Mouse (Mus musculus) neural tube, embryonic 13.5 days (tissue): ENCODE data around the gene Olfr601. TPM values are rescaled to one million over a fixed set of nuclear protein-coding genes. Genes with fewer than 3 reads are reported as not detected.
"Not testable (repeated sequence)": the region's sequence is repeated elsewhere in the genome, so short reads cannot be mapped to it uniquely, and the experiment has no call there.

Experiments
- ATAC-seq: fragments of 200-750 bp; cut with Nextera tagmentation; 2 replicates; pipeline ENCODE4 v1.8.0; 2017; ENCODE audit warnings: low read depth, mild to moderate bottlenecking, moderate TSS enrichment, moderate library complexity
- H3K27ac ChIP-seq: fragments of 300-500 bp; sonication (generic); replicated peaks from 2 replicates; pipeline ENCODE4 v1.5.1; 2015; ENCODE audit warnings: moderate library complexity, mild to moderate bottlenecking, inconsistent platforms
- H3K27me3 ChIP-seq: fragments of 300-500 bp; sonication (generic); 2 replicates; pipeline ENCODE4 v1.6.1; 2015; ENCODE audit warnings: mild to moderate bottlenecking, inconsistent platforms
- H3K36me3 ChIP-seq: fragments of 300-500 bp; sonication (generic); 2 replicates; pipeline ENCODE4 v1.6.1; 2015; ENCODE audit warnings: mild to moderate bottlenecking, inconsistent platforms
- H3K4me1 ChIP-seq: fragments of 300-500 bp; sonication (generic); replicated peaks from 2 replicates; pipeline ENCODE4 v1.6.1; 2015; ENCODE audit warnings: inconsistent platforms
- H3K4me2 ChIP-seq: fragments of 300-500 bp; sonication (generic); 2 replicates; pipeline ENCODE4 v1.6.1; 2015; ENCODE audit warnings: inconsistent platforms, mild to moderate bottlenecking, moderate library complexity
- H3K4me3 ChIP-seq: fragments of 300-500 bp; sonication (generic); 2 replicates; pipeline ENCODE4 v1.5.1; 2015; ENCODE audit warnings: mild to moderate bottlenecking, inconsistent platforms
- H3K9ac ChIP-seq: fragments of 300-500 bp; sonication (generic); 2 replicates; pipeline ENCODE4 v1.6.1; 2015; ENCODE audit warnings: moderate library complexity, mild to moderate bottlenecking, inconsistent platforms
- H3K9me3 ChIP-seq: fragments of 300-500 bp; sonication (generic); 2 replicates; pipeline ENCODE4 v1.6.1; 2016; ENCODE audit warnings: inconsistent platforms
- WGBS: fragments of 180-500 bp; shearing (Covaris S2); methylation state at CpG from one replicate; pipeline ENCODE4 v1.1.7; 2015; 5-methylcytosine and 5-hydroxymethylcytosine counted together
- polyA plus RNA-seq: library from polyadenylated mRNA; unstranded; fragments of >200 nt; fragmentation: Nextera tagmentation; extraction: Ambion mirVana; gene quantifications from 2 replicates; pipeline ENCODE4 v1.2.1, GENCODE M21; 2015

Olfr601 gene
- polyA plus RNA-seq: not detected in 2 replicates

DNA sequence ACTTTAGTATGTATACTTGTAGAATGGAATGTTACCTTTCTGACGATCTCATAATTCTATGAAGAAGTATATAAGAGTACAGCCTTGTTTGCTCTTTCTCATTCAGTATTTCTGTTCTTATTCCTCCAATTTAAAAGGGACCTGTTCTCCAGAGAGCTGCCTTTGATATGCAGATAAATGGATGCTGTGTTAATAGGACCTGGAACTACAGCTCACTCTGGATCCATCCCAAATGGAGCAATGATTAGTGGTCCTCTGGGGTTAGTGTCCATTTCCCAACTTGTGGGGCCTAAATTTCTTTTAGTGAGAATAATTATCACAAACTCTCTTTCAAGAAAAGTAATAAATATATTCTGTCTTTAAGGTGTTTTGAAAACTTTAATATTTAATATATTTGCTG, at the start of gene Olfr601:
Gene Olfr601 (minus strand): TSS at position 101 of the 400 bp plus-strand sequence.
- no peaks in the 10 kb centered on the region for H3K4me1 ChIP-seq
- no peak within 1 kb of the TSS for H3K4me2 ChIP-seq
- H3K36me3 ChIP-seq: no peaks in the 10 kb centered on the region
- no peaks in the 10 kb centered on the region for H3K9me3 ChIP-seq
- H3K27me3 ChIP-seq: no peaks in the 10 kb centered on the region
- ATAC-seq: no peak
- no peak within 1 kb of the TSS for H3K27ac ChIP-seq
- 88% methylated on average over 1 of the region's 1 CpGs for WGBS
- H3K9ac ChIP-seq: no peak within 1 kb of the TSS
- H3K4me3 ChIP-seq: no peak within 1 kb of the TSS

DNA sequence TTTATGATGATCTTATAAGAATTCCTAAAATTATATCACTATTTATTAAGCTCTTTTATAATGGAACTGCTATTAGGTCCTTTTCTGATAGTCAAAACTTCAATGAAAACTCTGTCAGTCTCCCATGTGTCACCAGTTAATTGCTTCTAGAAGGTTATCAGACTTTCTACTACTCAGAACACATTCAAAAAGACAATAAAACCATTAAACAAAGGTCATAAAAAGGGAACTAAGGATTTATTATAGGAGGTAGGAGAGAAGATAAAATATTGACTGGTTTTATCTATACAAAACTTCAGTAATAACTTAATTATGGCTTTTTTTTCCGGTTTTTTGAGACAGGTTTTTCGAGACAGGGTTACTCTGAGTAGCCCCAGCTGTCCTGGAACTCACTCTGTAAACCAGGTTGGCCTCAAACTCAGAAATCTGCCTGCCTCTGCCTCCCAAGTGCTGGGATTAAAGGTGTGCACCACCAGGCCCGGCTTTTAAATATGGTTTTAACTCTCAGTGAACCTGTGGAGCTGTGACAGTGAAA, 44.1 kb upstream of the Olfr601 start:
- H3K27me3 ChIP-seq, H3K9ac ChIP-seq, H3K4me3 ChIP-seq, H3K36me3 ChIP-seq, ATAC-seq, H3K9me3 ChIP-seq, H3K4me2 ChIP-seq, H3K27ac ChIP-seq, H3K4me1 ChIP-seq: not testable (repeated sequence)
- 82% methylated on average over 3 of the region's 3 CpGs for WGBS

DNA sequence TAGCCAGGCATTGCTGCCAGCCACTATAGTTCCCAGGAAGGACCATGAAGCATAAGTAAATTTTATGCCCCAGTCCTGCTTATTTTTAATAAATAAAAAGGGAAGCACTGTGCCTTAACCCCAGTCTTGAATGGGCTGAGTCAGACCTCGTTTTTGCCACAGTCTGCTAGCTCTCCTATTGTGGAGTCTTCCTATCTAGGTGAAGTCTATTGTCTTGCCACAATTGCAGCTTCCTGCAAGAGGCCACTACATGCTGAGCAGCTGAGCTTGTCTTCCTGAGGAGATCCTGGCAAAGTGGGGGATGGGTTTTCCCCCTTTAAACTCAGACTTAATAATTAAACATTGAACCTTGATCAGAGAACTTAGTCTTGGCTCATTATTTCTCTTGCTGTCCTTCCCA, 36.5 kb upstream of the Olfr601 start:
- no peak overlapping the region for H3K4me2 ChIP-seq
- no peak overlapping the region for H3K9ac ChIP-seq
- H3K4me1 ChIP-seq: no peaks in the 10 kb centered on the region
- H3K9me3 ChIP-seq: no peaks in the 10 kb centered on the region
- no peaks in the 10 kb centered on the region for H3K27me3 ChIP-seq
- no peak for ATAC-seq
- WGBS: 3% methylated on average over 1 of the region's 1 CpGs
- no peak overlapping the region for H3K4me3 ChIP-seq
- no peak overlapping the region for H3K27ac ChIP-seq
- H3K36me3 ChIP-seq: no peaks in the 10 kb centered on the region

DNA sequence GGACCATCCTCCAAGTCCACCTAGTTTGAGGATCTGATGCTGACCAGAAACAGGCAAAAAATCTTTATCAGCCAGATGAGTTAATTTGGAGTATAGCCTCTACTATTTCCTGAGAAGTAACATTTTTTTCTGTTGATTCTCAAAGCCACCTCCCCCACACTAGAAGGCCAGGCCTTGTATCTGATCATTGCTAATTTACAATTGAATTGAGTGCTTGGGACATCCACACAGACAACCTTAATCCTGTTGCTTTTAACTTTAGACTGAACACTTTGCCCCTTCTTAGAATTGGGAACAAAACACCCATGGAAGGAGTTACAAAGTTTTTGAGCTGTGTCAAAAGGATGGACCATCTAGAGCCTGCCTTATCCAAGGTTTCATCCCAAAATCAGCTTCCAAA, 35.3 kb upstream of the Olfr601 start:
- H3K27ac ChIP-seq: no peak overlapping the region
- ATAC-seq: no peak
- no peaks in the 10 kb centered on the region for H3K27me3 ChIP-seq
- H3K36me3 ChIP-seq: no peaks in the 10 kb centered on the region
- H3K4me2 ChIP-seq: no peak overlapping the region
- H3K4me3 ChIP-seq: no peak overlapping the region
- H3K9ac ChIP-seq: no peak overlapping the region
- H3K4me1 ChIP-seq: no peaks in the 10 kb centered on the region
- no peaks in the 10 kb centered on the region for H3K9me3 ChIP-seq

DNA sequence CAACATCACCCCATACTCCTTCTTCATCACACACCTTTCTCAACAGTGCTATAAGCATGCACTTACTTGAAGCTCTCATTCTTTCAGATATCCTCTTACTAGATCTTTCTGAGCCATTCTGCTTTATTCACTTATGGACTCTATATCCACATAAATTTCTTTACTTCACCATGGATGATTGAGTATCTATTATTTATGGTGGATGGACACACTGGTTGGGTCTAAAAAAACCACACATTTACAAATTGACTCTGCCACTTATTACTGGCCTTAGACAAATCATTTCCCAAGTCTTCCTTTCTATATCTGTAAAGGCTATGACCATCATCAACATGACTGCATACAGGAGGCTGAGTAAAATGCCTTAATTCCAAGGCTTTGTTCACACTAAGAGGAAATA, 23.6 kb upstream of the Olfr601 start, which contains the start of gene Olfr603:
Gene Olfr603 (minus strand): TSS at position 101 of the 400 bp plus-strand sequence.
- no peaks in the 10 kb centered on the region for H3K36me3 ChIP-seq
- no peak for ATAC-seq
- H3K27me3 ChIP-seq: no peaks in the 10 kb centered on the region
- H3K4me3 ChIP-seq: no peak within 1 kb of the TSS
- no peak within 1 kb of the TSS for H3K4me2 ChIP-seq
- no peak within 1 kb of the TSS for H3K9ac ChIP-seq
- no peaks in the 10 kb centered on the region for H3K9me3 ChIP-seq
- no peak within 1 kb of the TSS for H3K27ac ChIP-seq
- H3K4me1 ChIP-seq: no peaks in the 10 kb centered on the region

DNA sequence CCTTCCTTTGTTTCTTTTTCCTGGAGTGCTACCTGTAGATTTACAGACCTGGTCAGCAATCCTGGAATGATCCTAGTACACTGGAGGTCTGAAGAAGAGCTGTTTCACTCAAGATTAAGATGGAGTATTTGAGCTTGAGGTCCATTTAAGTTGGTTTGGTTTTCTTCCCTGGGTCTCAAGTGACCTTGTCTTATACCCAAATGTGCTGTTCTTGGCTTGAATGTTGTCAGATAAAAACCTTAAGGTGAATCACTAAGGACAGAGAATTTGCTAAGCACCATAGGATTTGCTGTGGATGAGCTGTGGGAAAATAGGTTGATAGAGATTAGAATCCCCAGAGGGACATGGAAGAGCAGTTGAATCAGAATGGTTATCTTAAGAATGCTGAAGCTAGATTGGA, 12.9 kb downstream of the Olfr601 start, which contains the start of gene Olfr600:
Gene Olfr600 (minus strand): TSS at position 101 of the 400 bp plus-strand sequence.
- Histone ChIP-seq H3K27ac (no peak within 1 kb of the TSS), H3K9me3 (no peaks in the 10 kb centered on the region), H3K9ac (no peak within 1 kb of the TSS), H3K4me1 (no peaks in the 10 kb centered on the region), H3K36me3 (no peaks in the 10 kb centered on the region), H3K4me3 (no peak within 1 kb of the TSS), H3K4me2 (no peak within 1 kb of the TSS), H3K27me3 (no peaks in the 10 kb centered on the region)
- ATAC-seq: no peak

DNA sequence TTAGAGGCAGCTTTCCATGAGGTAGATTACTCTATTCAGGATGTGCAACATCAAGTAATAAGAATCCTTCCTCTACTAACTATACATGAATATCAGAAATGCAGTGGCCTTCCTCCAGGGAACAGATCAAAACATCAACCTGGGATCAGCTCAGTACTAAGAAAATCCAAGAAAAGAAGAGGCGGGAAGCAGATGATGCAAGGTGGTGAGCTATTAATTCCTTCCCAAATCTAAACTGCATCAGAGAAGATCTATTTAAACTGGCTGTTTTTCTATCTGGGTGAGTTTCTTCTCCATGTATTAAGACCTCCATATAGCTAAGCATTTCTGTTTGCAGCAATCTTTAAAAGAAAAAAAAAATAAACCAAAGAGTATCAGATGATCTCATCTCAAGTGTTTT, 26.8 kb downstream of the Olfr601 start, which contains the start of gene Olfr599:
Gene Olfr599 (plus strand): TSS at position 301 of the 400 bp plus-strand sequence.
- Histone ChIP-seq H3K27ac (no peak within 1 kb of the TSS), H3K27me3 (no peaks in the 10 kb centered on the region), H3K9ac (no peak within 1 kb of the TSS), H3K9me3 (no peaks in the 10 kb centered on the region), H3K36me3 (no peaks in the 10 kb centered on the region), H3K4me2 (no peak within 1 kb of the TSS), H3K4me3 (no peak within 1 kb of the TSS), H3K4me1 (no peaks in the 10 kb centered on the region)
- 88% methylated on average over 1 of the region's 1 CpGs for WGBS
- no peak for ATAC-seq

DNA sequence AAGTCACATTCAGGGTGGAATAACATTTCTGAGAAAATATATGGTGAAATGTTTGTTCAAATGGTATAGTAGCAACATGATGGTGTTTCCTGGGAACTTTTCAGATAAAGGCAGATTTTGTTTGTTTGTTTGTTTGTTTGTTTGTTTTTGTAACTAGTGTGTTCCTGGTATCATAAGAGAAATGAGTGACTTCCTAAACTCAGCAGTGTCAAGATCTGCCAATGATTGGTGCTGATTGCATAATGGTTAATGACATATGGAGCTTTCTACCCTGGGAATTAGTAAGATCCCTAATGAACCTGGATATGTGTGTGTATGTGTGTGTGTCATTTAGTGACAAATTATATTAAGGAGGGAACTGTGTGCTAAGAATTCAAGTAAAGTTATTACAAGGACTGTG, 39.2 kb downstream of the Olfr601 start, which contains the start of gene Olfr598:
Gene Olfr598 (plus strand): TSS at position 301 of the 400 bp plus-strand sequence.
- no peak within 1 kb of the TSS for H3K9ac ChIP-seq
- H3K4me3 ChIP-seq: no peak within 1 kb of the TSS
- no peak for ATAC-seq
- no peaks in the 10 kb centered on the region for H3K4me1 ChIP-seq
- no peak within 1 kb of the TSS for H3K4me2 ChIP-seq
- no peaks in the 10 kb centered on the region for H3K9me3 ChIP-seq
- H3K27ac ChIP-seq: no peak within 1 kb of the TSS
- no peaks in the 10 kb centered on the region for H3K27me3 ChIP-seq
- H3K36me3 ChIP-seq: no peaks in the 10 kb centered on the region

DNA sequence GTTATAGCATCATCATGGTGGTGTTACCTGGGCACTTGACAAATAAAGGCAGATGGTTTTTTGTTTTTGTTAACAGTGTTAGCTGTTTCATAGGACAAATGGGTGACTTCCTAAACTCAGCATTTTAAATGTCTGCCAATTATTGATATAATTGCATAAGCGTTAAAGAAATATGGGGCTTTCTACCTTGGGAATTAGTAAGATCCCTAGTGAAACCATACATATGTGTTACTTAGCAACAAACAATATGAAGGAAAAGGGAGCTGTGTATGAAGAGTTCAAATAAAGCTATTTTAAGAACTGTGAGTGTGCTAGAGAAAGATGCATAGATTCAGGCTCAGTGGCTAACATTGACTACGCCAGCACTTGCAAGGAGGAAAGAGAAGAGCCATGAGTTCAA, 46.4 kb downstream of the Olfr601 start, which contains the start of gene Olfr597:
Gene Olfr597 (plus strand): TSS at position 301 of the 400 bp plus-strand sequence.
- H3K4me2 ChIP-seq, H3K4me1 ChIP-seq: not testable (repeated sequence)
- WGBS: 94% methylated on average over 2 of the region's 2 CpGs

More for the DNA sequence above, 46.4 kb downstream of the Olfr601 start, which contains the start of gene Olfr597:
- not testable (repeated sequence) for H3K27me3 ChIP-seq, H3K9me3 ChIP-seq, H3K36me3 ChIP-seq, H3K4me3 ChIP-seq, H3K9ac ChIP-seq, H3K27ac ChIP-seq, ATAC-seq

Other genes starting within 250 kb of the Olfr601 start
- gene Olfr586, start 237.0 kb downstream of the Olfr601 start, polyA plus RNA-seq: not detected in 2 replicates
- gene Olfr588-ps1, start 221.8 kb downstream of the Olfr601 start, polyA plus RNA-seq: not detected in 2 replicates
- gene Olfr589, start 206.3 kb downstream of the Olfr601 start, polyA plus RNA-seq: not detected in 2 replicates
- not detected in 2 replicates for gene Olfr591, start 184.3 kb downstream of the Olfr601 start, polyA plus RNA-seq
- gene Olfr592, start 177.9 kb downstream of the Olfr601 start, polyA plus RNA-seq: not detected in 2 replicates
- not detected in 2 replicates for gene Olfr593, start 150.8 kb downstream of the Olfr601 start, polyA plus RNA-seq
- gene Olfr594, start 145.7 kb downstream of the Olfr601 start, polyA plus RNA-seq: not detected in 2 replicates
- not detected in 2 replicates for gene Usp17ld, start 110.2 kb downstream of the Olfr601 start, polyA plus RNA-seq
- not detected in 2 replicates for gene Olfr596, start 57.0 kb downstream of the Olfr601 start, polyA plus RNA-seq
- gene Olfr597, start 46.3 kb downstream of the Olfr601 start, polyA plus RNA-seq: not detected in 2 replicates
- not detected in 2 replicates for gene Olfr598, start 39.1 kb downstream of the Olfr601 start, polyA plus RNA-seq
- not detected in 2 replicates for gene Olfr599, start 26.7 kb downstream of the Olfr601 start, polyA plus RNA-seq
- gene Olfr600, start 13.0 kb downstream of the Olfr601 start, polyA plus RNA-seq: not detected in 2 replicates
- gene Olfr603, start 23.5 kb upstream of the Olfr601 start, polyA plus RNA-seq: not detected in 2 replicates
- gene Usp17lc, start 52.4 kb upstream of the Olfr601 start, polyA plus RNA-seq: not detected in 2 replicates
- gene Olfr605, start 82.8 kb upstream of the Olfr601 start, polyA plus RNA-seq: not detected in 2 replicates
- gene Olfr606, start 86.4 kb upstream of the Olfr601 start, polyA plus RNA-seq: not detected in 2 replicates
- not detected in 2 replicates for gene Olfr607, start 101.5 kb upstream of the Olfr601 start, polyA plus RNA-seq
- gene Olfr608, start 107.2 kb upstream of the Olfr601 start, polyA plus RNA-seq: not detected in 2 replicates
- not detected in 2 replicates for gene Olfr609, start 135.4 kb upstream of the Olfr601 start, polyA plus RNA-seq
- gene Olfr610, start 149.5 kb upstream of the Olfr601 start, polyA plus RNA-seq: not detected in 2 replicates
- not detected in 2 replicates for gene Olfr611, start 158.2 kb upstream of the Olfr601 start, polyA plus RNA-seq
- gene Olfr612, start 180.1 kb upstream of the Olfr601 start, polyA plus RNA-seq: not detected in 2 replicates
- not detected in 2 replicates for gene Olfr613, start 185.4 kb upstream of the Olfr601 start, polyA plus RNA-seq
- not detected in 2 replicates for gene Olfr615, start 193.4 kb upstream of the Olfr601 start, polyA plus RNA-seq
- not detected in 2 replicates for gene Olfr616, start 206.5 kb upstream of the Olfr601 start, polyA plus RNA-seq
- not detected in 2 replicates for gene Olfr617, start 210.4 kb upstream of the Olfr601 start, polyA plus RNA-seq
- gene Olfr618, start 227.4 kb upstream of the Olfr601 start, polyA plus RNA-seq: not detected in 2 replicates
- gene Olfr619, start 237.9 kb upstream of the Olfr601 start, polyA plus RNA-seq: not detected in 2 replicates
- not detected in 2 replicates for gene Olfr620, start 249.9 kb upstream of the Olfr601 start, polyA plus RNA-seq